Mouse (Mus musculus) heart, adult 2 months (tissue): ENCODE measurements around the gene Gbgt1.

Experiments
- CTCF ChIP-seq: fragments of 200-600 bp; IDR thresholded peaks from 2 replicates; pipeline ENCODE4 v1.8.1; 2022; ENCODE audit warnings: antibody characterized with exemption, mild to moderate bottlenecking, moderate library complexity
- EP300 ChIP-seq: fragments of 200-500 bp; IDR thresholded peaks from 2 replicates; pipeline ENCODE4 v1.6.1; 2011; ENCODE audit warnings: low read depth, low read length, control low read depth; ENCODE audit not compliant: insufficient read depth
- POLR2A ChIP-seq: fragments of 200-500 bp; IDR thresholded peaks from 2 replicates; pipeline ENCODE4 v1.6.1; 2011; ENCODE audit warnings: mild to moderate bottlenecking, low read depth, low read length, control low read depth; ENCODE audit not compliant: insufficient read depth

DNA sequence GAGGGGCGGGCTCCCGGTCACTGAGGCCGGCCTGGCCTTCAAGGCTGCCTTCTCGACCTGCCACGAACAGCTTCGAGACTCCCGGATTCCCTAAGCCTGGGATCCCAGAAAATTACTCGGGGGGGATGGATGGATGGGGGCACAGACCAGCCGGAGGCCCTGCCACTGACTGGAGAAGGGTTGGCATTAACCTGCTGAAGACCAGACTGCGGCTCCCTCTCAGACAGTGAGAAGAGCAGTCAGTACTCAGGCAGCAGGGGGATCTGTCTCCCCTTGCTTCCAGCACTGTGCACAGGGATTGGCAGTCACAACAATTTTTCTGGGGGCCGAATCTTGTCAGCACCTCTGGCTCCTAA, 49.4 kb upstream of the Gbgt1 start:
- no peak for TF ChIP-seq CTCF
- TF ChIP-seq EP300: no peak
- TF ChIP-seq POLR2A: no peak
